Mouse (Mus musculus) neural tube, embryonic 14.5 days (tissue): ENCODE data around the gene Tfeb. TPM values are rescaled to one million over a fixed set of nuclear protein-coding genes. Genes with fewer than 3 reads are reported as not detected.

Source experiments
- ATAC-seq: fragments of 200-750 bp; cut with Nextera tagmentation; 2 replicates; pipeline ENCODE4 v1.8.0; 2017; ENCODE audit warnings: low read depth, mild to moderate bottlenecking, moderate TSS enrichment, moderate library complexity
- H3K27ac ChIP-seq: fragments of 300-500 bp; sonication (generic); 2 replicates; pipeline ENCODE4 v1.5.1; 2014; ENCODE audit warnings: low read depth, mild to moderate bottlenecking, control low read depth, low read length, moderate library complexity, mixed read lengths
- H3K27me3 ChIP-seq: fragments of 300-500 bp; sonication (generic); 2 replicates; pipeline ENCODE4 v1.6.1; 2014; ENCODE audit warnings: low read length; ENCODE audit not compliant: control insufficient read depth, insufficient read depth
- H3K36me3 ChIP-seq: fragments of 300-500 bp; sonication (generic); 2 replicates; pipeline ENCODE4 v1.6.1; 2014; ENCODE audit warnings: low read length, mixed read lengths; ENCODE audit not compliant: control insufficient read depth, insufficient read depth
- H3K4me1 ChIP-seq: fragments of 300-500 bp; sonication (generic); 2 replicates; pipeline ENCODE4 v1.6.1; 2014; ENCODE audit warnings: low read length; ENCODE audit not compliant: control insufficient read depth, insufficient read depth
- H3K4me2 ChIP-seq: fragments of 300-500 bp; sonication (generic); 2 replicates; pipeline ENCODE4 v1.6.1; 2014; ENCODE audit warnings: mild to moderate bottlenecking, low read depth, low read length, control low read depth
- H3K4me3 ChIP-seq: fragments of 300-500 bp; sonication (generic); 2 replicates; pipeline ENCODE4 v1.5.1; 2014; ENCODE audit warnings: low read depth, low read length, control low read depth, mixed read lengths
- H3K9ac ChIP-seq: fragments of 300-500 bp; sonication (generic); replicated peaks from 2 replicates; pipeline ENCODE4 v1.6.1; 2014; ENCODE audit warnings: low read depth, mild to moderate bottlenecking, control low read depth, low read length, mixed read lengths
- H3K9me3 ChIP-seq: fragments of 300-500 bp; sonication (generic); 2 replicates; pipeline ENCODE4 v1.6.1; 2016; ENCODE audit warnings: low read length; ENCODE audit not compliant: control insufficient read depth
- WGBS: fragments of 180-500 bp; shearing (Covaris S2); extraction: QIAGEN DNeasy Blood & Tissue Kit; methylation state at CpG from one replicate; pipeline ENCODE4 v1.1.7; 2014; 5-methylcytosine and 5-hydroxymethylcytosine counted together
- polyA plus RNA-seq: library from polyadenylated mRNA; unstranded; fragments of >200 nt; fragmentation: Nextera tagmentation; extraction: Ambion mirVana; gene quantifications from 2 replicates; pipeline ENCODE4 v1.2.1, GENCODE M21; 2014

Gene Tfeb
- polyA plus RNA-seq, 1 experiment from 2014 or later = 1.8 TPM

DNA sequence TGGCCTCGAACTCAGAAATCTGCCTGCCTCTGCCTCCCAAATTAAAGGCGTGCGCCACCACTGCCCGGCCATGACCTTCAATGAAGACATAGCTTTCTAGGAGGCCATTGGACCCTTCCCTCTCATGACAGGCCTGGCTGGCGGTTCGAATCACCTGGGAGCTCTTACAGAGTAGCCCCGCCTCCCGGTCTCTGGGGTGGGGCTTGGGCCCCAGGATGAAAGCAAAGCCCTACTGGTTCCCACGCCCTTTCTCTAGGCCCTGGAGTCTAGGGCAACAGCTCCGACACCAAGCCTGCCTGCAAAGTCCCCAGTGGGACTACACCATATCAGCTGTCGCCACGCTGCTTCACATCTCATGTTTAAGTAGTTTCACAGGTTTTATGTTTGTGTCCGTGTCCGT is 7.3 kb downstream of the Tfeb start:
- H3K36me3 ChIP-seq = no peaks in the 10 kb centered on the region
- no peak for ATAC-seq
- no peaks in the 10 kb centered on the region; the same call in 1 of the 2 replicates for H3K9me3 ChIP-seq
- 0 out of 2 replicates have a peak, but pooled peaks cover 2% of the 10 kb centered on the region for H3K27me3 ChIP-seq
- no peak overlapping the region for H3K4me2 ChIP-seq
- no peak overlapping the region for H3K4me3 ChIP-seq
- H3K27ac ChIP-seq = no peak overlapping the region
- 92% methylated on average over 14 of the region's 14 CpGs for WGBS
- H3K9ac ChIP-seq = no peak overlapping the region
- H3K4me1 ChIP-seq = 0 out of 2 replicates have a peak, but pooled peaks cover 2% of the 10 kb centered on the region

DNA sequence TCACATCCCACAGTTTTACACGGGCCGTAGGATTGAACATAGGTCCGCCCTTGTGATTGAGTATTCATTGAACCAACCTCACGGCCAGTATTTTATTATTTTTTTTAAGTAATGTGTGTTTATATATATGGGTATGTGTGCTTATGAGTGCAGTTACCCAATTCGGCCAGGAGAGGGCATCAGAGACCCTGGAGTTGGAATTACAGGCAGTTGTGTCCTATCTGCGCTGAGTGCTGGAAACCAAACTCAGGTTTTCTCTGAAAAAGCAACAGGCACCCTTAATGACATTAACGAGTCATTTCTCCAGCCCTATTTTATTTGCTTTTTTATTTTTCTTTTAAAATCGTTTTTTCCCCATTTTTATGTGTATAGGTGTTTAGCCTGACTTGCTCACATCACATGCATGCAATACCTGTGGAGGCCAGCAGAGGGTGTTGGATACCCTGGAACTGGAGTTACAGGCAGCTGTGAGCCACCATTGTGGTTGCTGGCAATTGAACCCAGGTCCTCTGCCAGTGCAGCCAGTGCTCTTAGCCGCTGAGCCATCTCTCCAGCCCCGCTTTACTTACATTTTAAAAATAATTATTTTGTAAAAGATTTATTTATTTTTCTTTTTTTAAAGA is 8.0 kb downstream of the Tfeb start:
- Histone ChIP-seq H3K9ac (no peak overlapping the region), H3K4me3 (no peak overlapping the region), H3K9me3 (no peaks in the 10 kb centered on the region; the same call in 1 of the 2 replicates), H3K4me2 (no peak overlapping the region), H3K36me3 (no peaks in the 10 kb centered on the region), H3K4me1 (no peaks in the 10 kb centered on the region), H3K27ac (no peak overlapping the region), H3K27me3 (no peaks in the 10 kb centered on the region)
- ATAC-seq = no peak
- WGBS = 90% methylated on average over 10 of the region's 10 CpGs

DNA sequence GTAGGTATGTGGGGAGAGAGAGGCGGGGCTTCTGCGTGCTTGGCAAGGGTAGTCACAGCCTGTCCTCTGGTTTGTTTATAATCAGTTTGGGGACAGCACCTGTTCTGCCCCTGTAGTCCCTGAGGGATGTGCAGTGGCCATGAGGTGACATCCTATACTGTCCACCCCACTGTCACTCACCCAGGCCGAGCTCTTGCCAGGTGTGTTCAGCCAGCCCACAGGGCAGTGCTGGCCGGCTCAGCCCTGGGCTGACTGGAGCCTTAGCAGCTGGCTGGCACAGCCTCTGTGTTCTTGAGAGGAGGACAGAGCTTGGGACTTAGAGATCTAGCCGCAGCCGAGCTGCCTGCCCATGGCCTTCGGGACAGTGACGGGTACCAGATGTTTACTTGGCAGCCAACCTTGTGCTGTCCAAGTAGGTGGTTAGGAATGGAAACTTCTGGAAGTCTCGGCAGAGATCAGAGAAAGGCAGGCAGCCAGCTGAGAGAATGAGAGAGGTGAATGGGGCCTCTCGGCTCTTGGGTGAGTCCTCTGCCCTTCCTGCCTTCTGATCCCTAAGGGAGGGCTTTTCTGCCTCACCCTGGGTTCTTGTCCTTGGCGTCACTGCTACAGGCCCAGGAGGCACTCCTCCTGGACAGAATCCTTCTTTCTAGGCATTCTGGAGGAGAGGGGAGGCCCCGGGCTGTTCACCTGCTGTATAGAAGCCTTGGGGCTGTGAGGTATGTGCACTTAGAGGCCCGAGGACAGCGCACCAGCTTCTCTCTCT is 12.1 kb downstream of the Tfeb start:
- H3K4me2 ChIP-seq = no peak overlapping the region
- H3K9me3 ChIP-seq = no peaks in the 10 kb centered on the region; the same call in 1 of the 2 replicates
- H3K9ac ChIP-seq = no peak overlapping the region
- WGBS = 78% methylated on average over 14 of the region's 14 CpGs
- ATAC-seq = no peak
- H3K27ac ChIP-seq = no peak overlapping the region
- H3K27me3 ChIP-seq = no peaks in the 10 kb centered on the region
- H3K36me3 ChIP-seq = no peaks in the 10 kb centered on the region
- H3K4me1 ChIP-seq = no peaks in the 10 kb centered on the region
- no peak overlapping the region for H3K4me3 ChIP-seq

DNA sequence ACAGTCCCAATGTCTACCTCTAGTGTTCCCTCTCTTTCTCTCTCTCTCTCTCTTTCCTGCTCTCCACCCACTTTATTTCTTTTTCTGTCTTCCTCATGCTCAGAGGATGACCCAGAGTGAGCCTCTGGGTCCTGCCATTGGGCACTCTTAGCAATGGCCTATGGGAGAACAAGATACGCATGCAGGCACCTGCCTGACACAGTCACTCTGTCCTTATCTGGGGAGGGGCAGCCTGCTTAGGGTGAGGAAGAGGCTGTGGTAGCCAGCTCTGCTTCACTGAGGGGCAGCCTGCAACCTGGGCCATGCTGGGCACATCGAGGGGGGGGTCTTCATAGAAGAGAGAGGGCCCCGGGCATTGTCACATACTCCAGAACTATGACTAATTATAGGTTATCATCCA is 12.8 kb downstream of the Tfeb start:
- Histone ChIP-seq H3K9me3 (no peaks in the 10 kb centered on the region; the same call in 1 of the 2 replicates), H3K36me3 (no peaks in the 10 kb centered on the region), H3K4me1 (no peaks in the 10 kb centered on the region), H3K4me3 (no peak overlapping the region), H3K27ac (no peak overlapping the region), H3K4me2 (no peak overlapping the region), H3K27me3 (no peaks in the 10 kb centered on the region), H3K9ac (no peak overlapping the region)
- WGBS = 90% methylated on average over 3 of the region's 3 CpGs
- no peak for ATAC-seq

DNA sequence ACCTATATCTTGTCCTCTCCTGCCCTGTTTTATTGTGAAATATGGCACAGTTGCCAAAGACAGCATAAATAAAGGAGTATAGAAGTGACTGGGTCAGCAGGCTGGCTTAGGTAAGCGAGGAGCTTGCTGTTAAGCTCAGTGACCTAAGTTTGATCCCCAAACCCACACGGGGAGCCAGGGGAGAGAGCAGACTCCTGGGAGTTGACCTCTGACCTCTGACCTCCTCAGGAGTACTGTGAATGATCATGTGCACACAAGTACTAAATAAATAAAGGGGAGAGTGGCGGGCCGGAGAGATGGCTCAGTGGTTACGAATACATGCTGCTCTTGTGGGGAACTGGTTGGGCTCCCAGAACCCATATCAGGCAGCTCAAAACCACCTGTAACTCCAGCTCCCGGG is 13.3 kb downstream of the Tfeb start:
- 56% methylated on average over 6 of the region's 6 CpGs for WGBS
- ATAC-seq = no peak
- Histone ChIP-seq H3K36me3 (no peaks in the 10 kb centered on the region), H3K4me1 (no peaks in the 10 kb centered on the region), H3K4me3 (no peak overlapping the region), H3K4me2 (no peak overlapping the region), H3K9me3 (no peaks in the 10 kb centered on the region), H3K27me3 (no peaks in the 10 kb centered on the region), H3K27ac (no peak overlapping the region), H3K9ac (no peak overlapping the region)

DNA sequence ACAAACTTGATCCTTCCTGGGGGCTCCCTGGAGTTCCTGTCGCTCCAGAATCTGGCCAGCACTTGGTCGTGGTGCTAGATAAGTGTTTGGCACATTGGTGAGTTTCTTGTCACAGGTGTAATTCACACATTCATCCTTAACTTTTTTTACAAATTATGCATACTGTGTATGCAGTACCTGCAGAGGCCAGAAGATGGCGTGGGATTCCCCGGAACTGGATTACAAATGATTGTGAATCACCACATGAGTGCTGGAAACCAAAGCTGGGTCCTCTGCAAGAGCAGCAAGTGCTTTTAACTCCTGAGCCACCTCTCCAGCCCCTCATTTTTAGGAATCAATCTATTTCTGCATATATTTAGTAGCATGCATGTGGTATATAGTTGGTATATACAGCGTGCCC is 15.0 kb downstream of the Tfeb start:
- no peak overlapping the region for H3K4me2 ChIP-seq
- no peaks in the 10 kb centered on the region for H3K27me3 ChIP-seq
- H3K4me3 ChIP-seq = no peak overlapping the region
- H3K4me1 ChIP-seq = no peaks in the 10 kb centered on the region
- WGBS = 66% methylated on average over 5 of the region's 5 CpGs
- no peak for ATAC-seq
- no peak overlapping the region for H3K27ac ChIP-seq
- no peak overlapping the region for H3K9ac ChIP-seq
- H3K36me3 ChIP-seq = no peaks in the 10 kb centered on the region
- no peaks in the 10 kb centered on the region for H3K9me3 ChIP-seq

DNA sequence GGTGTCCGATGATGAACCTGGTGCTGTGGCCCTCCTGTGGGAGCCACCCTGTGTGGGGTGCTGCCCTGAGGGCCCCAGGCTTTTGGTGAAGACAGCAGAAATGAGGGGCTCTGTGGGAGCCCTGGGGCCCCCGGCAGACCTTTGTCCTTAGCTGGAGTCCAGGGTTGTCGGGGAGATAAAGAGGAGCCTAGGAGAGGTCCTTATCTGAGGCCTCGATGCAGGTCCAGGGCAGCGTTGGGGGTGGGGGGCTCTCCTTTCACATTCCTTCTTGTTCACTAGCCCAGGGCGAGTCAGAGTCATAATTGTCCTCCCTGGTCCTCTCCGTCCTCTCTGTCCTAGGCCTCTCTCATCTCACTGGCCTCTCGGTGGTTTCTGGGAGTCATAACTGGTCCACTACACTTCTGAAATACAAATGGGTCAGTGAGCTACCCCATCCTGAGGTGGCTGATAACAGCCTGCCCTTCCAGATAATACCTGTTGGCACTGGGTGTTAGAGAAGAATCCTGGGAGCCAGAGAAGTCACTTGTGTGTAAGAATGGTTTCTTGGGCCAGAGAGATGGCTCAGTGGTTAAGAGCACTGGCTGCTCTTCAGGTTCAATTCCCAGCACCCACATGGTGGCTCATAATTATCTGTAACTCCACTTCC is 16.4 kb downstream of the Tfeb start:
- Histone ChIP-seq H3K4me1 (no peaks in the 10 kb centered on the region), H3K4me2 (no peak overlapping the region), H3K36me3 (no peaks in the 10 kb centered on the region), H3K9ac (no peak overlapping the region), H3K9me3 (no peaks in the 10 kb centered on the region), H3K4me3 (no peak overlapping the region), H3K27ac (no peak overlapping the region), H3K27me3 (no peaks in the 10 kb centered on the region)
- no peak for ATAC-seq
- WGBS = 87% methylated on average over 7 of the region's 8 CpGs

DNA sequence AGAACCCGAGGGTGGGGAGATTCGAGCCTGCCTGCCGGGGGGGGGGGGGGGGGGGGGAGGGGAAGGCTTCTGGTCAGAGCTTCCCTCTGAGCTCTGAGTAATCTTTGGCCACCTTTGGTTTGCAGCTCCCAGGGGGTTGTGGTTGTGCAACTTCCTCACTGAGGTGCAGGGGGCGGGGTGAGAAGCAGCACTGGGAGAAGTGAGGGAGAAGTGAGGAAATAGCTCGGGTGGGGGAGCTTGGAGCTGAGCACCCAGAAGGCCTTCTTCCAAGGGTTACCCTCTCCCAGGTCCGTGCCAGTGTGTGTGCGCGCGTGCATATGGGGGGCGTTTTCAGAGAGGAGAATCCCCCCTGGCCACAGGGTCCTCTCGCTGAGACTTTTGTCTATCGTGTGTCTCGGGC is 17.4 kb downstream of the Tfeb start:
- no peak for ATAC-seq
- Histone ChIP-seq H3K9ac (no peak overlapping the region), H3K27ac (no peak overlapping the region), H3K27me3 (no peaks in the 10 kb centered on the region), H3K4me3 (no peak overlapping the region), H3K4me1 (no peaks in the 10 kb centered on the region), H3K9me3 (no peaks in the 10 kb centered on the region), H3K36me3 (no peaks in the 10 kb centered on the region), H3K4me2 (no peak overlapping the region)
- WGBS = 88% methylated on average over 10 of the region's 13 CpGs

DNA sequence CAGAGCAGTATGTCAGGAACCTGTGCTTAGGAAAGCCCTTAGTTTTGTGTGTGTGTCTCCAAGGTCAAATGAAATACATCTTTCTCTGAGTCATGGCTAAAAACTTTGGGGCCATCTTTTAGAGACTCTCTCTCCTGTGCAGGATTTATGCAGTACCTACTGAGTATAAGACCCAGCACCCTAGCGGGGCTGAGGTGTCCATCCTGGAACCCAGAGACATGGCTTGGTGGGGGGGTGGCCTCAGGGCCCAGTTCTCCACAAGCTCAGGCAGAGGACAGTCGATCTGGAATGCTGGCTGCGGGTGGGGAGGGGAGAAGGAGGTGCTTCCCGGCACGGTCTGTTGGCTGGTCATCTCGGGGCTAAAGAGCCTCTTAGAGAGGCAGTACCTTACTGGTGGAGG is 19.5 kb downstream of the Tfeb start:
- 38% methylated on average over 6 of the region's 6 CpGs for WGBS
- Histone ChIP-seq H3K27me3 (no peaks in the 10 kb centered on the region), H3K36me3 (no peaks in the 10 kb centered on the region), H3K9me3 (no peaks in the 10 kb centered on the region), H3K4me2 (no peak overlapping the region), H3K27ac (no peak overlapping the region), H3K9ac (no peak overlapping the region), H3K4me1 (no peaks in the 10 kb centered on the region), H3K4me3 (no peak overlapping the region)
- ATAC-seq = no peak
